Mouse (Mus musculus) sigmoid colon, adult 10 weeks (tissue): ENCODE results near the gene Olfr1243. TPM values are rescaled to one million over a fixed set of nuclear protein-coding genes. Genes with fewer than 3 reads are reported as not detected.

Source experiments
- polyA plus RNA-seq: library from polyadenylated mRNA; stranded (reverse); fragments of 350-450 nt; fragmentation: Illumina TruSeq; extraction: RNeasy Lipid Tissue Mini Kit (QIAGEN cat#74804); gene quantifications from one replicate; pipeline ENCODE4 v1.2.3, GENCODE M21; 2014; ENCODE audit warnings: low read depth, low replicate concordance

The Olfr1243 gene
- not detected for polyA plus RNA-seq

DNA sequence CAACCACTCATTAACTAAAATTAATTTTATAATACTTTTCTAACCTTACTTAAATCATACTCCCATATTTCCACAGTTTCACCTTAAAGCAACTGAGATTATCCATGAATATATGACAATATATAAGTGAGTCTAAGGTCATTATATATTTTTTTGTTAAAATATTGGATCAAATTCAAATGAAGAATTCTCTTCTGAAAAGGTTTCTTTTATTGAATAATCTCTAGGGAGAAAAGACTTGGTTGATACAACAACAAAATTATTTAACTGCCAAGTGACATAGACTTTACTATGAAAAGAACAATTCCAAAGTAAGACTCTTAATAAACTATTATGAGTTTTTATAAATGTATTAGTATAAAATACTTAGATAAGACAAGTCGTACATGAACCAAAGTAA, at the start of gene Olfr1243:
Gene Olfr1243, minus strand, starts transcription at position 101 of the 400 bp plus-strand sequence.

DNA sequence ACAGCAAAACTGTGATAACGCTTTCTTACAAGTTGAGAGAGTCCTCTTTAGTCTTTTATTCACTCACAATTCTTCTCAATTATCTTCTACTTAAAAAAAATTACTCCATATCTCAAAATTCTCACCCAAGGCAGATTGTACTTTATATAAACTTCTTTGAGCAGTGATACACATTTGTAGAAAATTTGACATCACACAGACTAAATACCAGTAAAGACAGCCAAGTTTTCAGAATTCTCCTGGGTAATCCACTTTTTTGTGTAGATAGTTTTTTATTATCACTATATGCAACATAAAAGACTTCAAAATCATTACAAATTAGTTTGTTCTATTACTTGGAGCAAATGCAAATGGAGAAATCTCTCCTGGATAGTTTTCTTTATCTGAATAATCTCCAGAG, 47.1 kb upstream of the Olfr1243 start, which contains the start of gene Olfr1245:
Gene Olfr1245, minus strand, starts transcription at position 101 of the 400 bp plus-strand sequence.

DNA sequence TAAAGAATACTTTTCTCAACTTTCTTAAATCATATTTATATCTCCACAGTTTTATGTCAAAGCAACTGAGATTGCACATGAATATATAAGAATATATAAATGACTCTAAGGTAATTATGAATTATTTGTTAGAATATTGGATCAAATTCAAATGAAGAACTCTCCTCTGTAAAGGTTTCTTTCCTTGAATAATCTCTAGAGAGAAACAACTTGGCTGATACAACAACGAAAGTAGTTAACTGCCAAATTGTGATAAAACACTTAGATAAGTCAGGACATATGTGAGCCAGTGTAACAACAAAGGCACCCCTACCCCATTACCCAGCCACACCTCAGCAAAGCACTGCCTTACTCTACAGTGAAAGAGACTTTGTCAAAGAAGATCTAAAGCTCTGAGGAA, 33.1 kb downstream of the Olfr1243 start, which contains the start of gene Olfr1242:
Gene Olfr1242, minus strand, starts transcription at position 101 of the 400 bp plus-strand sequence.

DNA sequence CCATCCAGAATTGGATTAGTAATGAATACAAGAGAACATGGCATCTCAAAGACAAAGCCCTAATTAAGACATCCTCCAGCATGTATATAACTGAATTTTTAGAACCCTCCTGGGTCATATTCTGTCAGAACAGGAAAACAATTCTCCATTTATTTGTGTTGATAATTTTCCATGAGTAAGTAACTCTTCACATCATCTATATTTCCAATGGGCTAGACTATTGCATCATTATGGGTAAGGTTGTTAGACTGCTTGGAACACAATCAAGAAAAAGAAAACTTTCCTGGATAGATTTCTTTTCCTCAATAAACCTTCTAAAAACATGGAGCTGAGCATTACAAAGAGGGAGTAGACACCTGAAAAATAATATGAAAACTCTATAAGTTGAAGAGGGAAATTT, 44.3 kb downstream of the Olfr1243 start, which contains the start of gene Olfr1241:
Gene Olfr1241, minus strand, starts transcription at position 101 of the 400 bp plus-strand sequence.

Other genes starting within 250 kb of the Olfr1243 start
- gene Olfr1229, start 243.5 kb downstream of the Olfr1243 start, polyA plus RNA-seq: not detected
- not detected for gene Olfr1230, start 234.2 kb downstream of the Olfr1243 start, polyA plus RNA-seq
- gene Olfr1231, start 224.4 kb downstream of the Olfr1243 start, polyA plus RNA-seq: not detected
- not detected for gene Olfr1232, start 201.8 kb downstream of the Olfr1243 start, polyA plus RNA-seq
- gene Olfr1233, start 189.1 kb downstream of the Olfr1243 start, polyA plus RNA-seq: not detected
- gene Olfr1234, start 166.6 kb downstream of the Olfr1243 start, polyA plus RNA-seq: not detected
- not detected for gene Olfr1238, start 121.8 kb downstream of the Olfr1243 start, polyA plus RNA-seq
- not detected for gene Olfr1239, start 111.1 kb downstream of the Olfr1243 start, polyA plus RNA-seq
- gene Olfr1240, start 88.5 kb downstream of the Olfr1243 start, polyA plus RNA-seq: not detected
- not detected for gene Olfr1241, start 44.4 kb downstream of the Olfr1243 start, polyA plus RNA-seq
- not detected for gene Olfr1242, start 33.2 kb downstream of the Olfr1243 start, polyA plus RNA-seq
- gene Olfr1245, start 47.0 kb upstream of the Olfr1243 start, polyA plus RNA-seq: not detected
- gene Olfr1246, start 61.7 kb upstream of the Olfr1243 start, polyA plus RNA-seq: not detected
- gene Olfr1247, start 82.6 kb upstream of the Olfr1243 start, polyA plus RNA-seq: not detected
- gene Olfr1248, start 86.8 kb upstream of the Olfr1243 start, polyA plus RNA-seq: not detected
- gene Olfr1249, start 103.5 kb upstream of the Olfr1243 start, polyA plus RNA-seq: not detected
- gene Olfr1250, start 130.0 kb upstream of the Olfr1243 start, polyA plus RNA-seq: not detected
- gene Olfr1251, start 140.4 kb upstream of the Olfr1243 start, polyA plus RNA-seq: not detected
- gene Olfr1252, start 193.5 kb upstream of the Olfr1243 start, polyA plus RNA-seq: not detected
- gene Olfr1253, start 225.6 kb upstream of the Olfr1243 start, polyA plus RNA-seq: not detected